Mouse (Mus musculus): ENCODE measurements around the gene Tsc2.

DNA sequence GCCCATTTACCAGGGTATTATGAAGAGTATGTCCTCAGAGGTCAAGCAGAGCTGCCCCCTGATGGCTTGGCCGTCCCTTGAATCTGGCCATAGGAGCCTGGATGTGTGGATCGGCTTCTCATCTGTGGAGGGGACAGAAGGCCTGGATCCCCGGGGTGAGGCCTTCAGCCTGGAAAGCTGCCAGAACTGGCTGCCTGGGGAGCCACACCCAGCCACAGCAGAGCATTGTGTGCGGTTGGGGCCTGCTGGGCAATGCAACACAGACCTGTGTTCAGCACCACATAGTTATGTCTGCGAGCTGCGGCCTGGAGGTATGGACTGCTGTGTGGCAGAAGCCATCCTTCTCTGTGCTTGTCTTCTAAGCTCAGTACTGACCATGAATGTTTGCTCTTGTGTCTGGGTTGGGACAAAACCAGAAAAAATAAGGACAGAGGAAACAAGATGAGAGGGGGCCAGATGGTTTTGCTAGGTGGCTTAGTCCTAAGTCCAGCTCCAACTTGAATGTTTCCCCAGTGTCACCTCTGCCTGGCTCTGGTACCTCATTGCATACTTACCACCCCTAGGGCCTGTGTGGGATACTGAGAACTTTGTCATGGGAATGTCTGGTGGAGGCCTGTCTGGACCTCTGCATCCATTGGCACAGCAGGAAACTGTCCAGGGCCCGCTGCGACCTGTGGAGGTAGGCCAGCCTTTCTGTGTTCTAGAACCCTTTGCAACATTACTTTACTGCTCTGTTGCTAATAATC is 65.2 kb downstream of the Tsc2 start:
- TF ChIP-seq CTCF (IDR thresholded peaks at IDR 0.05; ENCODE audit: low read depth) (no peak), EP300 (optimal IDR thresholded peaks at IDR 0.05) (no peak)
